Mouse (Mus musculus) liver, embryonic 11.5 days (tissue): Measurements from ENCODE around the gene Csrnp3. TPM values are rescaled to one million over a fixed set of nuclear protein-coding genes. Genes with fewer than 3 reads are reported as not detected.
"Not testable (repeated sequence)": the region's sequence is repeated elsewhere in the genome, so short reads cannot be mapped to it uniquely, and the experiment has no call there.

Experiments used
- ATAC-seq: fragments of 200-750 bp; cut with Nextera tagmentation; replicated peaks from 2 replicates; pipeline ENCODE4 v1.8.0; 2017; ENCODE audit warnings: moderate number of reproducible peaks, mild to moderate bottlenecking, moderate TSS enrichment, moderate library complexity; ENCODE audit not compliant: low FRiP score
- DNase-seq: peaks from one replicate; pipeline ENCODE4 v3.0.0-alpha.2; 2017; ENCODE audit warnings: low spot score
- H3K27ac ChIP-seq: fragments of 300-500 bp; sonication (generic); 2 replicates; pipeline ENCODE4 v1.5.1; 2014; ENCODE audit warnings: mild to moderate bottlenecking, low read depth, low read length, control low read depth
- H3K27me3 ChIP-seq: fragments of 300-500 bp; sonication (generic); replicated peaks from 2 replicates; pipeline ENCODE4 v1.6.1; 2014; ENCODE audit warnings: low read length, mixed read lengths; ENCODE audit not compliant: control insufficient read depth, insufficient read depth
- H3K36me3 ChIP-seq: fragments of 300-500 bp; sonication (generic); 2 replicates; pipeline ENCODE4 v1.6.1; 2014; ENCODE audit warnings: mild to moderate bottlenecking, low read length, moderate library complexity, mixed read lengths; ENCODE audit not compliant: control insufficient read depth, insufficient read depth
- H3K4me1 ChIP-seq: fragments of 300-500 bp; sonication (generic); replicated peaks from 2 replicates; pipeline ENCODE4 v1.6.1; 2014; ENCODE audit warnings: low read length, mixed read lengths; ENCODE audit not compliant: control insufficient read depth, insufficient read depth
- H3K4me2 ChIP-seq: fragments of 300-500 bp; sonication (generic); 2 replicates; pipeline ENCODE4 v1.6.1; 2014; ENCODE audit warnings: mild to moderate bottlenecking, control low read depth, moderate library complexity
- H3K4me3 ChIP-seq: fragments of 300-500 bp; sonication (generic); 2 replicates; pipeline ENCODE4 v1.5.1; 2014; ENCODE audit warnings: low read depth, low read length, control low read depth
- H3K9ac ChIP-seq: fragments of 300-500 bp; sonication (generic); 2 replicates; pipeline ENCODE4 v1.6.1; 2014; ENCODE audit warnings: low read depth, low read length, control low read depth
- H3K9me3 ChIP-seq: fragments of 300-500 bp; sonication (generic); 2 replicates; pipeline ENCODE4 v1.6.1; 2016; ENCODE audit warnings: low read length, inconsistent platforms, mixed read lengths; ENCODE audit not compliant: control insufficient read depth
- WGBS: fragments of 180-500 bp; shearing (Covaris S2); extraction: QIAGEN DNeasy Blood & Tissue Kit; methylation state at CpG from one replicate; pipeline ENCODE4 v1.1.7; 2014; 5-methylcytosine and 5-hydroxymethylcytosine counted together
- polyA plus RNA-seq: library from polyadenylated mRNA; unstranded; fragments of >200 nt; fragmentation: Nextera tagmentation; extraction: Ambion mirVana; gene quantifications from 2 replicates; pipeline ENCODE4 v1.2.1, GENCODE M21; 2014

The Csrnp3 gene
- polyA plus RNA-seq, 1 experiment from 2014 or later, result 0.51 TPM

DNA sequence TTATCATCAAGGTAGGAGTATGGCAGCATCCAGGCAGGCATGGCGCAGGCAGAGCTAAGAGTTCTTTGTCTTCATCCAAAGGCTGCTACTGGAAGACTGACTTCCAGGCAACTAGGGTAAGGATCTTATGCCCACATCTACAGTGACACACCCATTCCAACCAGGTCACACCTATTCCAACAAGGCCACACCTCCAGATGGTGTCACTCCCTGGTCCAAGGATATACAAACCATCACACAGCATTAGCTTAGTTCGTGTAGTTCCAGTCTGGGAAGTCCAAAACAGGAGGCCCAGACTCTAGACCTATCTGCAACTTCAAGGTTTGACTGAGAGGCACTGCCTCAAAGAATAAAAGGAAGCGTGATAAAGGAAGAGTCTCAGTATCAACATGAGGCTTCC lies 4.7 kb downstream of the Csrnp3 start:
- ATAC-seq, H3K4me3 ChIP-seq: not testable (repeated sequence)

DNA sequence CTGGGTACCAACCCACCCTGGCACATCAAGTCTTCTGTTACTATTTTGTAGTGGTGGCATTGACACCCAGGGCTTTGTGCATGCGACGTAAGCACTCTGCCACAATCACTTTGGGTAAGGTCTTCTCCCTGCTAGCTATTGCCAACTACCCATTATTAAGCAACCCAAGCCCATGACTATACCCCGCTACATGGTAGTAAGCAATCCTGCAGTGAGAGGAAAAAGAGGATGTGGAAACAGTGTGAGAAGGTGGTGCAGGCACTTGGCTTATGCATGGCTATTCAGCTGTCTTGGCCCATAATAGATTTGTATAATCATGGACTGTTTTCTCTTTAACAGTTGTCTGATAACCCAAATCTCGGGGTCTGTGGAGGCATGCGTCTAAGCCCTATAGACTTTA lies 11.2 kb downstream of the Csrnp3 start:
- Histone ChIP-seq H3K27ac (no peak overlapping the region), H3K4me3 (no peak overlapping the region), H3K27me3 (0 out of 2 replicates have a peak, but pooled peaks cover 3% of the 10 kb centered on the region), H3K36me3 (no peaks in the 10 kb centered on the region), H3K9me3 (no peaks in the 10 kb centered on the region), H3K9ac (no peak overlapping the region), H3K4me2 (no peak overlapping the region), H3K4me1 (no peaks in the 10 kb centered on the region)
- WGBS, result 85% methylated on average over 5 of the region's 5 CpGs
- ATAC-seq (no peak), DNase-seq (no peak)

More for the DNA sequence above, 4.7 kb downstream of the Csrnp3 start:
- H3K9me3 ChIP-seq, H3K4me1 ChIP-seq, H3K4me2 ChIP-seq, H3K9ac ChIP-seq, H3K36me3 ChIP-seq, H3K27me3 ChIP-seq, DNase-seq, H3K27ac ChIP-seq: not testable (repeated sequence)
- WGBS, result 91% methylated on average over 3 of the region's 3 CpGs

DNA sequence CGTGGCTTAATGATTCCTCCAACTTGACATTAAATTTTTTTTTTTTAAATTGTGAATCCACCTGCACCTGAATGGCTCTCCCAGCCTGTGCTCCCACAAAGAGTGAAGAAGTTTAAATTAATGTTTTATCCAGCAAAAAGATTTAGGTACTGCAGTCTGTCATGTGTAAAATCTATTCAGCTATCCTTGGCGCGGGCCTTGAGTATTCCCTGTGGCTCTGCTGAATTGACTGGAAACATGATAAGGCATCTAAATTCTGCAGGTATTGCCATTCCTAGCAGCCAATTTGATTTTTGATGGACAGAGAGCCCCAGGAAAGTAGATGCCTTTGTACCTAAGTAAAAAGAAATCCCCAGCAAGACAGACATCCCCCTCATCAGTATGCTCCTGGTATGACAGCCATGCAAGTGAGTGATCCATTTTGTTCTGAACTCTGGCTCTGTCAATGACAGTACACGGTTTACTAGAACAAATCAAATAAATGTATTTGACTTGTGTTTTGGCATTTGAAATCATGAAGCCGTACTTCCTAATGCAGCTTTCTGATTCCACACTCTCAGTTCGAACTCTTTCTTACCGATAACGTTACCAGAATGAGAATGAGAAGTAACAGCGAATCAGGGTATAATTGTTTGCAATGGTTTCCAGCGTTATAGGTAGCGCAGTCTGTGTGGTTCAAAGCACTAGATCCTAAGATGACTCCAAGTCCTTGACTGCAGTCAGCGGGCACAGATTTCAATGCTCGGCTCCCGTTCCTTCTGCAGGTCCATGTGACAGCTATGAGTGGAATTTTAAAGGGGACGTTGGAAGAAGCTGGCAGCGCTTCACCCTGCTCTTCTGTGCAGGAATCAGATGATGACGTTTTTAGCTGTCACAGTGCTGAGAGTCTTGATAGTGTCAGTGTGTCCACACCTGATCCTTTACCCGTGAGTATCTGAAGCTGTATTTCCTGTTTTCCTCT lies 14.5 kb downstream of the Csrnp3 start:
- DNase-seq (no peak), ATAC-seq (no peak)
- Histone ChIP-seq H3K9me3 (no peaks in the 10 kb centered on the region), H3K4me2 (no peak overlapping the region), H3K9ac (no peak overlapping the region), H3K27me3 (0 out of 2 replicates have a peak, but pooled peaks cover 2% of the 10 kb centered on the region), H3K36me3 (no peaks in the 10 kb centered on the region), H3K4me1 (no peaks in the 10 kb centered on the region), H3K27ac (no peak overlapping the region), H3K4me3 (no peak overlapping the region)
- WGBS, result 84% methylated on average over 18 of the region's 18 CpGs

DNA sequence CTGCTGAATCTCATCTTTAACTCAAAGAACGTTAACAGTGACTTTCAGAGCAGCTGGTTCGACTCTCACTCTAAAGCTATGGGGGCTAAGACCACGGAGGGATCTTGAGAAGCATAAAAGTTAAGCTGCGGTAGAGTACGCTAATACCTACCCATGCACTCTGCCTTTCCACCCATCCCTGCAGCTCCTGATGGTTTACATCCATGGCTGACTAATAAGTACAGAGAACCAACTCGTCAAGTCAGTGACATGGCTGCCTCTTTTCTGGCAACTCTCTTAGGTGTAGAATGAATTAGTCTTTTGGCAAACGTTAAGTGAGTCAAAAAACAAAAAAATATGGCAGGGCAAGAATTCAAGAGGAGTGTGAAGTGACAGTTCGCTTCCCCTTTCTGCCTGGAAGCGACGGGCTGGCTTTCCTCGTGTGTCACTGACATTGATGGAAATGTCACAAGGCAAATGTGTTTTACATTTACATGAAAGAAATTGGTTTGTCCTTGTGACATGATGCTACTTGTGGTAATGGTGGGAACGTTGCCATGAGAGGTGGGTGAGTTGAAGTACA lies 19.3 kb downstream of the Csrnp3 start:
- no peaks in the 10 kb centered on the region for H3K9me3 ChIP-seq
- H3K4me1 ChIP-seq, result no peaks in the 10 kb centered on the region
- H3K36me3 ChIP-seq, result no peaks in the 10 kb centered on the region
- no peak overlapping the region for H3K27ac ChIP-seq
- no peak overlapping the region for H3K4me2 ChIP-seq
- no peak overlapping the region for H3K9ac ChIP-seq
- no peak overlapping the region for H3K4me3 ChIP-seq
- H3K27me3 ChIP-seq, result no peaks in the 10 kb centered on the region
- DNase-seq, result no peak
- 74% methylated on average over 12 of the region's 12 CpGs for WGBS
- ATAC-seq, result no peak

DNA sequence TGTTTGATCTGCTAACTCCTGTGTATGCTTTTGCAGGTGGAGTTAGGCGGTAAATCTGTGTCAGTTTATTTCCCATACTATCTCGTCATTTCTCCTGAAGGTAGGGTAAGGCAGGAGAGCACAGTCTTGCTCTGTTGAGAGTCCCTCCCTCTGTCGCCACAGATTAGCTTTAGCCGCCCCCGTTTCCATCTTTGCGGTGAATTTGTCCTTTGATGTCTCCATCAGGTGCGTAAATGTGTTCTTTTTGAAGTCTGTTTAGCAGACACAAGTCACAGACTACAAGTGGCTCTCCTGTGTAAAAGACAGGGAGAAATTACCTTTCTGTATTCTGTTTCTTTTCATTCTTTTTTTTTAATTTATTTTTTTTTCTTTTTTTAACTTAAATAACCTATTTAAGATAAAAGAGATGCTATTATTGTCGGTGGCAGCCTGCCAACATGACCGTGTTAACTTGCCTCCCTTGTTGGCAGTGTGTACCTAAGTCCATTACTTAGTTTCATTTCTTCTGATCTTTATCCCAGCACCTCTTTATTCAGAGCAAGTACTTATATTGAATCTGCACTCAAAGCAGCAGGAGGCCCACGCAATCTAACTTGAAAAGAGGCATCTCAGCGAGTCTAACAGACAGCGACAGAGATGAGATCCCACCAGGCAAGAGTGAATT lies 25.5 kb downstream of the Csrnp3 start:
- ATAC-seq (no peak), DNase-seq (no peak)
- H3K36me3 ChIP-seq, result no peaks in the 10 kb centered on the region
- H3K9ac ChIP-seq, result no peak overlapping the region
- no peak overlapping the region for H3K4me2 ChIP-seq
- H3K4me1 ChIP-seq, result no peaks in the 10 kb centered on the region
- no peaks in the 10 kb centered on the region for H3K9me3 ChIP-seq
- no peak overlapping the region for H3K27ac ChIP-seq
- no peak overlapping the region for H3K4me3 ChIP-seq
- WGBS, result 75% methylated on average over 12 of the region's 12 CpGs
- H3K27me3 ChIP-seq, result no peaks in the 10 kb centered on the region

DNA sequence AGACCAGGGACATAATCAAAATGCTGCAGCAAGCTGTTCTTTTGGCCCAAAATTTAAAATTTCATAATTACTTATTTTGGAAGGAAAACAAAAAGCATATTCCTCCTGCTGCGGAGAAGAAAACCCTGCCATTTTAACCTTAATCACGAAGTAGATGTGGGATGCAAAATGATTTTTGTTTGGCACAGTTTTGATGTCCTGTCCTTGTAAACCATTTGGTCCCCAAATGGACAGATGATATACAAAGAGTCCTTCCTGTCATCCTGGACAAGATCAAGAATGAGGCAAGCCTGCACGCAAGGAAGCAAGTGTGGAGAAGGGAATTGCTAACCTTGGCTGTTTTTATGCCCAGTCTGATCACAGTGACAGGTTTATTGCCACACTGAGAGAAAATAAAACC lies 46.0 kb downstream of the Csrnp3 start:
- Histone ChIP-seq H3K4me1 (peaks cover 13% of the 10 kb centered on the region; the same call in 1 of the 2 replicates), H3K4me3 (no peak overlapping the region), H3K9me3 (no peaks in the 10 kb centered on the region), H3K27me3 (no peaks in the 10 kb centered on the region), H3K36me3 (no peaks in the 10 kb centered on the region), H3K4me2 (no peak overlapping the region), H3K27ac (no peak overlapping the region), H3K9ac (no peak overlapping the region)
- WGBS, result 81% methylated on average over 3 of the region's 3 CpGs
- DNase-seq (no peak), ATAC-seq (no peak)

DNA sequence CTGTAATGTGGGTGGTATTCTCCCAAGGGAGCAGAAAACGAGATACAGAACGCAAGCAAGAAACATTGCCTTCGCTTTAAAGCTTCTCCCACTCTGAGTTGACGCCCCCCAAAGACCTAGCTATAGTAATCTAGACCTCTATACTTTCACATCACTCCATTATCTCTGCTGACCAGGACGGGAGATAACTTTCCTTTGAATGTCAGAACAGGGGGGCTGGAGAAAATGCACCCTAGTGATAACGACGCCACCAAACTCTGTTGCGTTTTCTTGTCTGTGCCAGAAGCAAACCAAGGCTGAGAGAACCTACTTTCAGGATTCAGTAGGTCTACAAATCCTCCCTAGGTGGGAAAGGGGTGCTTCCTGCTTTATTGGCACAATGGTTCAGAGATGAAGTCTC lies 47.7 kb downstream of the Csrnp3 start:
- peak; percentile 86 for ATAC-seq
- H3K27ac ChIP-seq, result peak overlapping the region; percentile 21; the same call in 1 of the 2 replicates
- 28% methylated on average over 8 of the region's 8 CpGs for WGBS

DNA sequence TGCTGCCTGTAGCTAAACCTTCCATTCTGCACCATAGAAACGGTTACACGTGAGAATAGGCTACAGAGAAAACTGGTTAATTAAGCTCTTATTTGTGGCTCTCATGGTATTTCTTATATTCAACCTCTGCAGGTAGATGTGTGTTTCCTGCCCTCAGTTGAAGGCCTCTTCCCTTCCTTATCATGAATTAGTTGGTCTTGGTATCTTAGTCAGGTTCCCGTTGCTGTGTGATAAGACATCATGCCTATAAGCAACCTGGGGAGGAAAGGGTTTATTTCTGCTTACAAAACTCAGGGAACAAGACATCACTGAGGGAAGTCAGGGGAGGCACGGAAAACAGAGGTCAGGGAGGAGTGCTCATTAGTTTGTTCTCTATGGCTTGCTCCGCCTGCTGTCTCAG lies 48.7 kb downstream of the Csrnp3 start:
- no peak overlapping the region for H3K9ac ChIP-seq
- H3K36me3 ChIP-seq, result no peaks in the 10 kb centered on the region
- H3K27me3 ChIP-seq, result no peaks in the 10 kb centered on the region
- peaks cover 13% of the 10 kb centered on the region; the same call in 1 of the 2 replicates for H3K4me1 ChIP-seq
- no peak overlapping the region for H3K4me2 ChIP-seq
- no peaks in the 10 kb centered on the region for H3K9me3 ChIP-seq
- 44% methylated on average over 5 of the region's 5 CpGs for WGBS
- ATAC-seq, result peak; percentile 60
- H3K4me3 ChIP-seq, result no peak overlapping the region
- DNase-seq, result no peak
- H3K27ac ChIP-seq, result no peak overlapping the region

More for the DNA sequence above, 47.7 kb downstream of the Csrnp3 start:
- Histone ChIP-seq H3K4me1 (peaks cover 13% of the 10 kb centered on the region; the same call in 1 of the 2 replicates), H3K36me3 (no peaks in the 10 kb centered on the region), H3K4me2 (peak overlapping the region; percentile 43), H3K4me3 (no peak overlapping the region), H3K27me3 (no peaks in the 10 kb centered on the region), H3K9me3 (no peaks in the 10 kb centered on the region), H3K9ac (no peak overlapping the region; the same call in 1 of the 2 replicates)
- no peak for DNase-seq
